Mouse (Mus musculus): ENCODE measurements around the gene Slc11a2.
"Not testable (repeated sequence)": the region's sequence is repeated elsewhere in the genome, so short reads cannot be mapped to it uniquely, and the experiment has no call there.

The Slc11a2 gene

DNA sequence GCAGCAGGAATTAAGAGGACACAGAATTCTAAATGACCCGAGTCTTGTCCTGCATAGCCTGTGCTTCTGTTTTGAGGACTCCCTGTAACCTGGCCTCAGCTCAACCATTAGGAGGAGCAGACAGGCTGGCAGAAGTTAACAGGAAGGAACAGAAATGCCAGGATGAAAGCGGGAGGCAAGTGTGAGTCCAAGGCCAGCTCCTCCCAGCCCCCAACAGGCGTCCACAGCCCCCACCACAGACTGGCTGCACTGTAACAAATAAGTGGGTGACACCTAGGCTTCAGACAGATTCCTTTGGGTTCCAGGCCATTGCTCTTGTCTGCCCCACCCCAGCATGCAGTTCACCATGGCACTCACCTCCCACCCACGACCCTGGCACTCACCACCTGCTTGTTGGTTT, 22.1 kb downstream of the Slc11a2 start:
- no peak for DNase-seq (ENCODE audit: low spot score)

DNA sequence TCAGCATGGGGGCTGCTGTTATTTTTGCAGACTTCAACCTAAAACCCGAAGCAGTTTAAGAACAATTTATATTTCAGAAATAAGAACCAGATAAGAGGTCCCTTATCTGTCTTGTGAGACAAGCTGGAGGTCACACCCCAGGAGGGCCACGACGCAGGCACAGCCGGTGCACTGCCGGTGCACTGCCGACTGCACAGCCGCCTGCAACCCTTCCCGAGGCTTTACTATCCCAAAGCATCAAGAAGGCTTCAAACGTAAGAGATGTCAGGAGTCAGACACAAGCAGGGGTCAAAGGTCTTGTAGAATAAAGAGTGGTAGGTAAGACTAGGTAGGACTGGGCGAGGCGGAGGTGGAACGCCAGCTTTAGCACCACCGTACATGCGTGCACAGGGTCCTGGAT, 22.5 kb downstream of the Slc11a2 start:
- DNase-seq (ENCODE audit: low spot score): no peak

DNA sequence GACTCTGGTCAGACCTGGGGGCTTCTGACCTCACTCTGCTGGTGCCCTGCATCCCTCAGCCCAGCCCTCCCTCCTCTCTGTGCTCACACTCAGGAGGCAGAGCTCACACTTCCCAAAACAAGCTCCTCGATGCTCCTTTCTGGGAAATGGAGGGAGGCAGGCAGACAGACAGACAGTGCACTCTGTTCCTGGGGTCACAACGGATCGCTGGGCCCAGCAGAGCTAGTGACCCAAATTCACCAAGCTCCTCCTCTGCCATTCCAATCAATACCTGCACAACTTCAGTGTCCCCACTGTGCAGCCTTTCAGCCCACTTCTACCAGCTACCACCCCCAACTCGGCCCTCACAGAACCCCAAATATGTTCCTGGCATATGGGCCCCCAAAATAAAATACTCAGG, 23.1 kb downstream of the Slc11a2 start:
- DNase-seq (ENCODE audit: low spot score): no peak

- no peak for DNase-seq (ENCODE audit: low spot score)
These were observed 24.2 kb downstream of the Slc11a2 start for GRCm38 (mm10) chr15:100400592-100401250.

DNA sequence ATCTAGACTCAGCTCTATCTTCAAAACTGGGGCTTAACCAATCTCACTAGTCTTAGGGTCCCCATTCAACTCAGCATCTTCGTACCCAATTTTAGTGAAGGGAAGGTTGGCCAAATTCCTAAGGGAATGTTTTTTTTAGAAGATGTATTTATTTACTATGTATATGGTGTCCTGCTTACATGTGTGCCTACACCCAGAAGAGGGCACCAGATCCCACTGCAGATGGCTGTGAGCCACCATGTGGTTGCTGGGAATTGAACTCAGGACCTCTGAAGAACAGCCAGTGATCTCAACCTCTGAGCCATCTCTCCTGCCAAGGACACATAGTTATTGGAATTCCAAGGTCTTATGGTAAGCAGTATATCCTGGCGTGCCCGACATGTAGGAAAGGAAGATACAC, 29.3 kb downstream of the Slc11a2 start:
- DNase-seq (ENCODE audit: low spot score): no peak

DNA sequence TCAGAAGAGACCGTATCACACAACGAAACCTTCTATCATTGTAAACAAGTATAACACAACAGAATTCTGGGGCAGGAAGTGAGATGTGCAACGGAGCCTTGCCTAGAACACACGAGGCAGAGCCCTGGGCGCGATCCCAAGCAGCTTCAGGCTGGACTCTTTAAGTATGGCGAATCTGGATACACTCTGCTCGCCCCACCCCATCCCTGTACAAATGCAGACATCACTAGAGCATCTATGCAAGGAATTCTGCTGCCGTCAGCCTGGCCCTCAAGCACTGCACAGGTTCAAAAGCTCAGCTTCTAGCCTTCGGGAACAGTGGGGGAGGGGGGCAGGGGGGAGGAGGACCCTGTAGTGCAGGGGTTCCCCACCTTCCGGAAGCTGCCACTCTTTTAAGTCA, 31.9 kb downstream of the Slc11a2 start:
- no peak for DNase-seq (ENCODE audit: low spot score)

DNA sequence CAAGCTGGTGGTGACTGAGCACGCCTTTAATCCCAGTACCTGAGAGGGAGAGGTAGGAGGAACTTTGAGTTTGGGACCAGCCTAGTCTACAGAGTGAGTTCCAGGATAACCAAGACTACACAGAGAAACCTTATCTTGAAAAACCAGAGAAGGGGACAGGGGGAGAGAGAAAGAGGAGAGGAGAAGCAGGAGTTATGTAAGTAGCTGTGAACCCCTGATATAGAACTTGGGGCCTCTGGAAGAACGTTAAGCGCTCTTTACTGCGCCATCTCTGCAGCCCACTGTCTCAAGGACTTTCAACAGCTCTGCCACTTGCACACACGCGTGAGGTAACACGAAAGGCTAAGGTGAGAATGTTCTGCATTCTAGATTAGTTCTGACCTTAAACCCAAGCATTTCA, 33.3 kb downstream of the Slc11a2 start:
- DNase-seq (ENCODE audit: low spot score): no peak

- no peak for DNase-seq (ENCODE audit: low spot score)
These were observed 33.8 kb downstream of the Slc11a2 start for GRCm38 (mm10) chr15:100391066-100391465.

GRCm38 (mm10) chr15:100388886-100389285, 36.0 kb downstream of the Slc11a2 start:
- no peak for DNase-seq (ENCODE audit: low spot score)

DNA sequence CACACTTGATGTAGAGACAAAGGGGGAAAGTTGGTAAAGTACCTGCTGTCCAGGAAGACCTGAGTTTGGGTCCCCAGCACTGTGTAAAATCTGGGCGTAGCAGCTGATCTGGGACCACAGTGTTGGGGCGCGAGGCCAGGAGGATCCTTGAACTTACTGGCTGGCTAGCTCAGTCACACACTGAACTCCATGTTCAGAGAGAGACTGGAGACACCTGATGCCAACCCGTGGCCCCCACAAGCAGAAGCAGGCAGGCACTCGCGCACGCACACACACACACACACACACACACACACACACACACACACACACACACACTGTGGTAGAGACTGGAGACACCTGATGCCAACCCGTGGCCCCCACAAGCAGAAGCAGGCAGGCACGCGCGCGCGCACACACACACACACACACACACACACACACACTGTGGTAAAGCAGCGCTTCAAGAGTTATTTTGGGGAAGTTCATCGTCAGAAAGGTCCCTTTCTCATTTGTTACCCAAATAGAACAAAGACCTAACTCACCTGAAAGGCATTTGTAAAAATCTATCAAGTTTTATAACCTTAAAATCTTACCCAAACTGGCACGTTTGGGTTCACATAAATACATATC, 36.5 kb downstream of the Slc11a2 start:
- DNase-seq (ENCODE audit: low spot score): no peak

GRCm38 (mm10) chr15:100387544-100388223, 37.2 kb downstream of the Slc11a2 start:
- DNase-seq (ENCODE audit: low spot score): no peak

- no peak for DNase-seq (ENCODE audit: low spot score)
These were observed 39.2 kb downstream of the Slc11a2 start for GRCm38 (mm10) chr15:100385705-100386104.

- DNase-seq (ENCODE audit: low spot score): no peak
These were observed 44.8 kb downstream of the Slc11a2 start for GRCm38 (mm10) chr15:100380104-100380503.

- no peak for DNase-seq (ENCODE audit: low spot score)
These were observed 45.2 kb downstream of the Slc11a2 start for GRCm38 (mm10) chr15:100379658-100380057.

- not testable (repeated sequence) for DNase-seq (ENCODE audit: low spot score)
These were observed 46.9 kb downstream of the Slc11a2 start for GRCm38 (mm10) chr15:100377847-100378505.

DNA sequence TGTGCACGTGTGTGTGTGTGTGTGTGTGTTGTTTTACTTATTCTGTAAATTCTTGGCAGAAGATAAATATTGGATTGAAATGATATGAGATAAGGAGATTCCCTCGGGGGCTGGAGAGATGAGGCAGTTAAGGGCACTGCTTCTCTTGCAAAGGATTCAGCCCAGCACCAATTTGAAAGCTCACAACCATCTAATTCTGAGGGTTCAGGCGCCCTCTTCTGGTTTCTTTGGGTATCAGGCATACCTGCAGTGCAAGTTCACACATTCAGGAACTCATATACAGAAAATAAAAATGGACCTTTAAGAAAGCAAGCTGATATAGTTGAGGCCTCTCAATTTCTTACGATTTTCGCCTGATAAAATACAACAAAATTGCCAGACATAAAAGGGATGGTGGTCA, 49.8 kb downstream of the Slc11a2 start:
- peak; percentile 74 for DNase-seq (ENCODE audit: low spot score)

DNA sequence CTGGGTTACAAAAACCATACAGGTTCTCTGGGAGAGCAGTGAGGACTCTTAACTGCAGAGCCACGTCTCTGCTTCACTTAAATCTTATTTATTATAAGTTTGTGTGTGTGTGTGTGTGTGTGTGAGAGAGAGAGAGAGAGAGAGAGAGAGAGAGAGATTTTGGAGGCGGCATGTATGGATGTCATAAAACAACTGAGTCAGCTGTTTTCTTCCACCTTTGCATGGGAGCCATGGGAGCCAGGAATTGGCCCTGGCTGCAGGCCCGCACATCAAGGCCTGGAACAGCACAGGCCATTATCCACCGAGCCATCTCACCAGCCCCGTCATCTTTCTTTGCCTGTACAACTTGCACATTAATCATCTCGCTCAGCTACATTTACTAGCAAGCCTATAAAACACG, 57.8 kb downstream of the Slc11a2 start:
- no peak for DNase-seq (ENCODE audit: low spot score)

DNA sequence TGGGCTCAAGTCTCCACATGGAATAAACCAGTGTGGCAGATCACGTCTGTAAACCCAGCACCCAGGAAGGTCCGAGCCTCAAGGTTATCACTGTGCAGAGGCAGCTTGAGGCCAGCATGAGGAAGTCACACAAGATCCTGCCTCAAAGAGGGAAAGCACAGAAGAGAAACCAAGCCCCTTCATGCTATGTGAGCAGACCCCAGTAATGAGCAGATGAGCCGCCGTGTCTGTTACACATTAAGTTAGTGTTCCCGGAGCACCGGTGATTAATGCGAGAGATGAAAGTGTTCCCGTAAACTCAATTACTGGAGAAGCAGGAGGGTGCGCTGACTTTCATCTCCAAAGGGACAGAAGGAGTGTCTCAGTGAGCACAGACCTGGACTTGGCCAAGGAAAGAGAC, 58.9 kb downstream of the Slc11a2 start:
- DNase-seq (ENCODE audit: low spot score): not testable (repeated sequence)

GRCm38 (mm10) chr15:100364242-100364641, 60.6 kb downstream of the Slc11a2 start, which contains the start of gene Higd1c:
Gene Higd1c (plus strand): TSS chr15:100364542.
- DNase-seq (ENCODE audit: low spot score): no peak

GRCm38 (mm10) chr15:100355876-100356275, 69.0 kb downstream of the Slc11a2 start:
- DNase-seq (ENCODE audit: low spot score): no peak

- DNase-seq (ENCODE audit: low spot score): not testable (repeated sequence)
These were observed 71.5 kb downstream of the Slc11a2 start for GRCm38 (mm10) chr15:100353399-100353798.

- no peak for DNase-seq (ENCODE audit: low spot score)
These were observed 72.1 kb downstream of the Slc11a2 start, which contains the start of the genes Methig1 and Mettl7a2 for GRCm38 (mm10) chr15:100352711-100353250. Gene Methig1 (plus strand): TSS chr15:100353149. Gene Mettl7a2 (plus strand): TSS chr15:100353200.
